ENCODE assay signal across 20 mouse cellular contexts in genomic region chr14:97088863-97089262, GRCm38 (mm10).
"Had no signal": no experiment of that assay in that cellular context is flagged by ENCODE, and none has a peak within 500 bp of the region (broad histone marks: within the 10 kb centered on the region; RNA-seq: fewer than 3 reads in every experiment).

No protein-coding gene starts in this region.

- ATAC-seq: forebrain, embryonic 13.5 days; forebrain, embryonic 14.5 days; forebrain, embryonic 15.5 days; forebrain, embryonic 16.5 days; forebrain, postnatal 0 days had no signal

- DNase-seq: cerebellum, adult 8-10 months; cerebellum, adult 9-10 months; cerebellum, adult 9-11 months; cerebellum, postnatal 10 days; cerebellum, postnatal 14 days; cerebellum, postnatal 25 days; cerebellum, postnatal 36 days; embryo, embryonic 11 days; forebrain, postnatal 0 days; gastrocnemius, adult 2 months; gastrocnemius, postnatal 10 days; gastrocnemius, postnatal 14 days; gastrocnemius, postnatal 25 days; gastrocnemius, postnatal 36 days; heart, adult 18-20 months; heart, adult 2 months had no signal
